In the genomic region with DNA sequence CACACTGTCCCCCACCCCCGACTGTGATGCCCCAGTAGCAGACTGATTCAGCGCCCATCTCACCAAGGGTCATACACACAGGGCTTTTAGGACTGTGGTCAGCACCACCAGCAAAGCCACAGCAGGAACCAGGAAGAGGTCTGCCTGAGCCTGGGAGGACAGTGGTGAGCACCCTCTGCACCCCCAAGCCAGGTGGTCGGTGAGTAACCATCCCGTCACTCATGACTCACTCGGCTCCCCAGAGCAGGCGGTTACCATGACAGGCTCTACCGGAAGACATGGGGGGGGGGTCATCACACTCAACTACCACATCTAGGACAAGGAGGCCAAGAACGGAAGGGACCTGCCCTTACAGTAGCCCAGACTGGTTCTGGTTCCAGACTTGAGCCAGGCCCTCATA, we compare ENCODE assay signal across 17 mouse cellular contexts. TPM values are rescaled to one million over a fixed set of nuclear protein-coding genes. Genes with fewer than 3 reads are reported as not detected.
DNase-seq lines count a peak whose midpoint lies in the region; ATAC-seq and TF ChIP-seq lines count a peak whose summit lies in the region.
"Had no signal": no experiment of that assay in that cellular context is flagged by ENCODE, and none has a peak within 500 bp of the region (broad histone marks: within the 10 kb centered on the region; RNA-seq: fewer than 3 reads in every experiment).

No protein-coding gene starts in this region.

- DNase-seq in kidney, postnatal 0 days (ENCODE audit: low spot score), result no peak
- DNase-seq in kidney, adult 2 months, result no peak
- peak; percentile 99 for DNase-seq in 416B (ENCODE audit: low read depth)
- no peak for DNase-seq in forebrain, embryonic 14.5 days (ENCODE audit: low spot score)
- DNase-seq in heart, adult 8-10 months (ENCODE audit: low spot score), result no peak
- DNase-seq in cerebellum, adult 11 months, result no peak
- DNase-seq: cerebellum, adult 18-20 months; heart, adult 18-20 months; heart, postnatal 10 days; kidney, postnatal 4 days; lung, postnatal 10 days; right cerebral cortex, postnatal 25 days had no signal

- no peaks in the 10 kb centered on the region for H3K36me3 ChIP-seq in kidney, postnatal 0 days (ENCODE audit: insufficient read depth, low read length)
- no peaks in the 10 kb centered on the region for H3K36me3 ChIP-seq in kidney, adult 2 months (ENCODE audit: control insufficient read depth, insufficient read depth, low read length)
- H3K36me3 ChIP-seq in forebrain, embryonic 14.5 days (ENCODE audit: control insufficient read depth, insufficient read depth, low read length), result no peaks in the 10 kb centered on the region
- H3K36me3 ChIP-seq in midbrain, embryonic 13.5 days, result no peaks in the 10 kb centered on the region
- H3K36me3 ChIP-seq: G1E; intestine, embryonic 15.5 days; liver, embryonic 12.5 days had no signal

- H3K4me1 ChIP-seq in kidney, postnatal 0 days (replicated peaks; ENCODE audit: insufficient read depth, low read length), result peaks cover 16% of the 10 kb centered on the region; the same call in 1 of the 2 replicates
- H3K4me1 ChIP-seq in kidney, adult 2 months (ENCODE audit: control insufficient read depth, insufficient read depth, low read length), result no peaks in the 10 kb centered on the region
- H3K4me1 ChIP-seq in forebrain, embryonic 14.5 days (ENCODE audit: control insufficient read depth, insufficient read depth, low read length), result peaks cover 35% of the 10 kb centered on the region
- H3K4me1 ChIP-seq in midbrain, embryonic 13.5 days (replicated peaks), result peaks cover 65% of the 10 kb centered on the region
- H3K4me1 ChIP-seq: liver, embryonic 12.5 days had no signal

- no peaks in the 10 kb centered on the region for H3K9me3 ChIP-seq in kidney, postnatal 0 days (replicated peaks; ENCODE audit: low read length)
- H3K9me3 ChIP-seq in forebrain, embryonic 14.5 days (replicated peaks; ENCODE audit: control insufficient read depth, low read length), result no peaks in the 10 kb centered on the region
- no peaks in the 10 kb centered on the region for H3K9me3 ChIP-seq in midbrain, embryonic 13.5 days
- H3K9me3 ChIP-seq: intestine, embryonic 15.5 days; liver, embryonic 12.5 days had no signal

- TF ChIP-seq POLR2A in kidney, adult 2 months (IDR thresholded peaks at IDR 0.05; ENCODE audit: low read depth, low read length), result no peak

- H3K27ac ChIP-seq in kidney, postnatal 0 days, result no peak overlapping the region
- H3K27ac ChIP-seq in kidney, adult 2 months (ENCODE audit: insufficient read depth, low read depth, low read length), result no peak overlapping the region
- H3K27ac ChIP-seq in forebrain, embryonic 14.5 days (ENCODE audit: low read depth, low read length), result no peak overlapping the region
- H3K27ac ChIP-seq in midbrain, embryonic 13.5 days, result no peak overlapping the region
- H3K27ac ChIP-seq: intestine, embryonic 15.5 days; liver, embryonic 12.5 days had no signal

- no peak overlapping the region for H3K9ac ChIP-seq in kidney, postnatal 0 days (ENCODE audit: low read depth, low read length)
- H3K9ac ChIP-seq in forebrain, embryonic 14.5 days (ENCODE audit: low read length), result no peak overlapping the region
- H3K9ac ChIP-seq in midbrain, embryonic 13.5 days (replicated peaks), result no peak overlapping the region
- H3K9ac ChIP-seq: intestine, embryonic 15.5 days; liver, embryonic 12.5 days had no signal

- TF ChIP-seq CTCF in kidney, postnatal 0 days (IDR thresholded peaks at IDR 0.05; ENCODE audit: low read depth), result no peak
- TF ChIP-seq CTCF in kidney, adult 2 months (conservative IDR thresholded peaks at IDR 0.05; ENCODE audit: insufficient read depth, insufficient read length, low read depth, low read length), result no peak

- WGBS in kidney, postnatal 0 days, result 81% methylated on average over 8 of the region's 8 CpGs
- 82% methylated on average over 8 of the region's 8 CpGs for WGBS in kidney, adult 2 months
- 68% methylated on average over 8 of the region's 8 CpGs for WGBS in forebrain, embryonic 14.5 days
- 75% methylated on average over 8 of the region's 8 CpGs for WGBS in midbrain, embryonic 13.5 days

- H3K4me2 ChIP-seq in kidney, postnatal 0 days (ENCODE audit: low read length), result no peak overlapping the region
- peak overlapping the region; percentile 18; the same call in 1 of the 2 replicates for H3K4me2 ChIP-seq in forebrain, embryonic 14.5 days (ENCODE audit: low read length)
- H3K4me2 ChIP-seq in midbrain, embryonic 13.5 days (replicated peaks), result peak overlapping the region; percentile 95
- H3K4me2 ChIP-seq: intestine, embryonic 15.5 days; liver, embryonic 12.5 days had no signal

- peaks cover 48% of the 10 kb centered on the region for H3K27me3 ChIP-seq in kidney, postnatal 0 days (ENCODE audit: insufficient read depth, low read length)
- peaks cover 3% of the 10 kb centered on the region; the same call in 1 of the 2 replicates for H3K27me3 ChIP-seq in kidney, adult 2 months (replicated peaks; ENCODE audit: control insufficient read depth, insufficient read depth, low read length)
- peaks cover 19% of the 10 kb centered on the region for H3K27me3 ChIP-seq in forebrain, embryonic 14.5 days (replicated peaks; ENCODE audit: control insufficient read depth, insufficient read depth, low read length)
- peaks cover 63% of the 10 kb centered on the region for H3K27me3 ChIP-seq in midbrain, embryonic 13.5 days

- no peak overlapping the region for H3K4me3 ChIP-seq in kidney, postnatal 0 days (replicated peaks; ENCODE audit: low read depth, low read length)
- no peak overlapping the region for H3K4me3 ChIP-seq in kidney, adult 2 months (ENCODE audit: insufficient read depth, low read depth, low read length)
- H3K4me3 ChIP-seq in forebrain, embryonic 14.5 days (ENCODE audit: low read depth, low read length), result no peak overlapping the region
- H3K4me3 ChIP-seq in midbrain, embryonic 13.5 days (replicated peaks), result no peak overlapping the region
- H3K4me3 ChIP-seq: intestine, embryonic 15.5 days; liver, embryonic 12.5 days had no signal

- peak; percentile 14; the same call in 1 of the 2 replicates for ATAC-seq in kidney, postnatal 0 days (replicated peaks; ENCODE audit: low FRiP score, low read depth)
- no peak for ATAC-seq in forebrain, embryonic 14.5 days
- ATAC-seq in midbrain, embryonic 13.5 days, result no peak
- no peak for ATAC-seq in cerebellum, adult (ENCODE audit: insufficient number of reproducible peaks, low FRiP score, low TSS enrichment)
- ATAC-seq: intestine, embryonic 15.5 days; liver, embryonic 12.5 days had no signal

RNA-seq across cellular contexts. Expression of a gene that starts 7.7 kb away (rescaled TPM):
- 24.9 and 26.3 TPM in 2 replicates for polyA plus RNA-seq in kidney, postnatal 0 days (2015; fragmentation: Nextera tagmentation; extraction: Ambion mirVana)
- polyA plus RNA-seq in kidney, adult 2 months (2012; rRNA removed), result 12.8 and 14.2 TPM in 2 replicates
- 73.4 and 84.7 TPM in 2 replicates for polyA plus RNA-seq in forebrain, embryonic 14.5 days (2014; fragmentation: Nextera tagmentation; extraction: Ambion mirVana)
- 55.9 and 63.4 TPM in 2 replicates for polyA plus RNA-seq in midbrain, embryonic 13.5 days (2015; fragmentation: Nextera tagmentation; extraction: Ambion mirVana)
- under 1 TPM in 3 of 4 experiments, not detected in 1; 0.06 to 0.19 (median 0.14) TPM for total RNA-seq in heart, adult 8-10 months (2022)
- polyA plus RNA-seq: G1E had no signal
